Mouse (Mus musculus) forebrain, embryonic 10.5 days (tissue): ENCODE measurements at regions not wholly inside any gene's neighbourhood (a gene's known extent, or its start where the extent isn't known, plus 50 kb on each side); places are given as distances from the start of the nearest gene placed in this dataset.

Source experiments
- DNase-seq: peaks from one replicate; pipeline ENCODE4 v3.0.0-alpha.2; 2017; ENCODE audit warnings: low spot score; ENCODE audit errors: extremely low spot score
- H3K27ac ChIP-seq: fragments of 300-500 bp; sonication (generic); 2 replicates; pipeline ENCODE4 v1.5.1; 2016; ENCODE audit warnings: mild to moderate bottlenecking
- H3K27me3 ChIP-seq: fragments of 300-500 bp; sonication (generic); 2 replicates; pipeline ENCODE4 v1.6.1; 2016; ENCODE audit warnings: mild to moderate bottlenecking; ENCODE audit not compliant: poor library complexity, severe bottlenecking
- H3K36me3 ChIP-seq: fragments of 300-500 bp; sonication (generic); replicated peaks from 2 replicates; pipeline ENCODE4 v1.6.1; 2016; ENCODE audit warnings: mild to moderate bottlenecking, moderate library complexity
- H3K4me1 ChIP-seq: fragments of 300-500 bp; sonication (generic); 2 replicates; pipeline ENCODE4 v1.6.1; 2016
- H3K4me3 ChIP-seq: fragments of 300-500 bp; sonication (generic); 2 replicates; pipeline ENCODE4 v1.5.1; 2016; ENCODE audit warnings: mild to moderate bottlenecking, moderate library complexity
- H3K9me3 ChIP-seq: fragments of 300-500 bp; sonication (generic); 2 replicates; pipeline ENCODE4 v1.6.1; 2016; ENCODE audit warnings: mild to moderate bottlenecking, moderate library complexity
- WGBS: fragments of 180-500 bp; shearing (Covaris S2); methylation state at CpG from one replicate; pipeline ENCODE4 v1.1.7; 2016; 5-methylcytosine and 5-hydroxymethylcytosine counted together

GRCm38 (mm10) chrX:143462632-143463031 is 55.8 kb upstream of the Pak3 start:
- Histone ChIP-seq H3K4me1 (no peaks in the 10 kb centered on the region), H3K27me3 (peaks cover 25% of the 10 kb centered on the region), H3K36me3 (no peaks in the 10 kb centered on the region), H3K9me3 (no peaks in the 10 kb centered on the region; the same call in 1 of the 2 replicates), H3K4me3 (no peak overlapping the region), H3K27ac (no peak overlapping the region)
- WGBS, result 43% methylated on average over 4 of the region's 4 CpGs
- no peak for DNase-seq

- H3K4me1 ChIP-seq, result no peaks in the 10 kb centered on the region
- H3K27me3 ChIP-seq, result peaks cover 53% of the 10 kb centered on the region
- no peak for DNase-seq
- no peak overlapping the region for H3K4me3 ChIP-seq
- no peaks in the 10 kb centered on the region for H3K9me3 ChIP-seq
- no peak overlapping the region for H3K27ac ChIP-seq
- H3K36me3 ChIP-seq, result no peaks in the 10 kb centered on the region
- 58% methylated on average over 7 of the region's 7 CpGs for WGBS
These were observed 54.7 kb upstream of the Chrdl1 start for GRCm38 (mm10) chrX:143448636-143449346.

- Histone ChIP-seq H3K27me3 (peaks cover 77% of the 10 kb centered on the region), H3K36me3 (no peaks in the 10 kb centered on the region), H3K4me3 (no peak overlapping the region), H3K4me1 (peaks cover 6% of the 10 kb centered on the region; the same call in 1 of the 2 replicates), H3K9me3 (no peaks in the 10 kb centered on the region), H3K27ac (no peak overlapping the region)
- 9% methylated on average over 3 of the region's 3 CpGs for WGBS
- peak; percentile 16 for DNase-seq
These were observed 50.5 kb upstream of the Chrdl1 start for GRCm38 (mm10) chrX:143444581-143444980.
